Mouse (Mus musculus) thymus, adult 2 months (tissue): ENCODE measurements around the gene G3bp1. TPM values are rescaled to one million over a fixed set of nuclear protein-coding genes. Genes with fewer than 3 reads are reported as not detected.
A peak's percentile ranks its signal among the peaks of the same experiment; 100 is the strongest.

Experiments
- DNase-seq: peaks from one replicate; pipeline ENCODE4 v3.0.0; 2021
- H3K27ac ChIP-seq: fragments of 200-500 bp; 2 replicates; pipeline ENCODE4 v1.5.1; 2012; ENCODE audit warnings: low read length, control low read depth; ENCODE audit not compliant: control insufficient read depth, insufficient read depth
- H3K27me3 ChIP-seq: fragments of 200-500 bp; 2 replicates; pipeline ENCODE4 v1.6.1; 2012; ENCODE audit warnings: mild to moderate bottlenecking, low read length, moderate library complexity, mixed read lengths; ENCODE audit not compliant: control insufficient read depth, insufficient read depth
- H3K36me3 ChIP-seq: fragments of 200-500 bp; 2 replicates; pipeline ENCODE4 v1.6.1; 2012; ENCODE audit warnings: mild to moderate bottlenecking, low read length, moderate library complexity; ENCODE audit not compliant: control insufficient read depth, insufficient read depth
- H3K4me1 ChIP-seq: fragments of 200-500 bp; replicated peaks from 2 replicates; pipeline ENCODE4 v1.6.1; 2012; ENCODE audit warnings: low read length; ENCODE audit not compliant: control insufficient read depth, insufficient read depth
- H3K4me3 ChIP-seq: fragments of 200-500 bp; 2 replicates; pipeline ENCODE4 v1.5.1; 2012; ENCODE audit warnings: mild to moderate bottlenecking, low read length, control low read depth, moderate library complexity; ENCODE audit not compliant: control insufficient read depth, insufficient read depth
- CTCF ChIP-seq: fragments of 200-500 bp; IDR thresholded peaks from 2 replicates; pipeline ENCODE4 v1.5.1; 2012; ENCODE audit warnings: mild to moderate bottlenecking, control low read depth, low read length, moderate library complexity, borderline replicate concordance; ENCODE audit not compliant: control insufficient read depth, poor library complexity, insufficient read depth; ENCODE audit errors: extremely low read depth
- POLR2A ChIP-seq: fragments of 200-500 bp; IDR thresholded peaks from 2 replicates; pipeline ENCODE4 v1.6.1; 2012; ENCODE audit warnings: mild to moderate bottlenecking, low read length, control low read depth, moderate library complexity; ENCODE audit not compliant: control insufficient read depth, poor library complexity, insufficient read depth; ENCODE audit errors: extremely low read depth
- WGBS: fragments of 180-500 bp; shearing (Covaris S2); methylation state at CpG from one replicate; pipeline ENCODE4 v1.1.7; 2018; 5-methylcytosine and 5-hydroxymethylcytosine counted together
- polyA plus RNA-seq: library from polyadenylated mRNA; depleted of rRNA; stranded (reverse); fragments of >200 nt; gene quantifications from 2 replicates; pipeline ENCODE4 v1.2.3, GENCODE M21; 2012

G3bp1 gene
- polyA plus RNA-seq, 1 experiment: 42.3 TPM

DNA sequence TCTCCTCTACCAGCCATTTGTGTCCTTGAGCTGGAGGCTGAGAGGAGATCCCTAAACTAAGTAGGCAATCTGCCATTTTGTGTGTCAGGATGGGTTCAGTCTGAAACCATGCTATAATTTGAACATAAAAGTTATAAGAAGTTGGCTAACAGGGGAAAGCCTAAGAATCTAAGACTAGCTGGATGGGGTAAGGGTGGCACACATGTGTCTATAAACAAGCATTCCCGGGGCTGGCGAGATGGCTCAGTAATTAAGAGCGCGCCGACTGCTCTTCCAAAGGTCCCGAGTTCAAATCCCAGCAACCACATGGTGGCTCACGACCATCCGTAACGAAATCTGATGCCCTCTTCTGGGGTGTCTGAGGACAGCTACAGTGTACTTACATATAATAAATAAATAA lies 7.3 kb upstream of the G3bp1 start:
- Histone ChIP-seq H3K36me3 (no peaks in the 10 kb centered on the region), H3K27me3 (no peaks in the 10 kb centered on the region), H3K4me3 (no peak overlapping the region), H3K27ac (no peak overlapping the region), H3K4me1 (peaks cover 18% of the 10 kb centered on the region)
- TF ChIP-seq CTCF (no peak), POLR2A (no peak)
- no peak for DNase-seq
- 95% methylated on average over 9 of the region's 9 CpGs for WGBS

- no peaks in the 10 kb centered on the region for H3K36me3 ChIP-seq
- TF ChIP-seq CTCF (no peak), POLR2A (no peak)
- no peaks in the 10 kb centered on the region for H3K27me3 ChIP-seq
- peaks cover 19% of the 10 kb centered on the region for H3K4me1 ChIP-seq
- 91% methylated on average over 10 of the region's 10 CpGs for WGBS
- no peak overlapping the region for H3K4me3 ChIP-seq
- H3K27ac ChIP-seq: no peak overlapping the region
- no peak for DNase-seq
These were observed 4.8 kb upstream of the G3bp1 start for GRCm38 (mm10) chr11:55464707-55465106.

- Histone ChIP-seq H3K27ac (no peak overlapping the region), H3K4me3 (no peak overlapping the region), H3K36me3 (no peaks in the 10 kb centered on the region), H3K27me3 (no peaks in the 10 kb centered on the region), H3K4me1 (peaks cover 14% of the 10 kb centered on the region)
- WGBS: 96% methylated on average over 3 of the region's 3 CpGs
- TF ChIP-seq POLR2A (no peak), CTCF (no peak)
- DNase-seq: no peak
These were observed 4.3 kb upstream of the G3bp1 start for GRCm38 (mm10) chr11:55465177-55465576.

DNA sequence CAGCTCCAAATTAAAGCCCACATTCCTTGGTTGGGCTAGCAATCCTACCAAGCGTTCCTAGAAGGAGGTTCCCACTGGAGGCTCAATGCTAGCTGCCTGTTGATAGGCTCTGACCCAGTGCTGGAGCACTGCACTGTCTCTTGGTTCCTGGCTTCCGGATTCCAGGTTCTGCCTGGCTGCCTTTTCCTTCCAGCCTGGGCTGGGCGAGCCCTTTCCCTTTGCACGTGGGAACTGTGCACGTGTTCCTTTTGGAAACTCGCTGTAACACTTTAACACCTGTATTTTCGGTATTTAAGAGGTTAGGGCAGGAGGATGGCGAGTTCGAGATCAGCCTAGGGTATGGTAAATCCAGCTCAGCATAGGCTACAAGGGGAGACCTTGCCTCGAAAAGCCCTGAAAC lies 1.5 kb upstream of the G3bp1 start:
- H3K4me1 ChIP-seq: peaks cover 11% of the 10 kb centered on the region
- DNase-seq: no peak
- no peaks in the 10 kb centered on the region for H3K27me3 ChIP-seq
- peak overlapping the region; percentile 80; the same call in 1 of the 2 replicates for H3K27ac ChIP-seq
- H3K4me3 ChIP-seq: no peak overlapping the region
- 83% methylated on average over 10 of the region's 10 CpGs for WGBS
- no peak for TF ChIP-seq CTCF
- TF ChIP-seq POLR2A: no peak
- no peaks in the 10 kb centered on the region for H3K36me3 ChIP-seq

DNA sequence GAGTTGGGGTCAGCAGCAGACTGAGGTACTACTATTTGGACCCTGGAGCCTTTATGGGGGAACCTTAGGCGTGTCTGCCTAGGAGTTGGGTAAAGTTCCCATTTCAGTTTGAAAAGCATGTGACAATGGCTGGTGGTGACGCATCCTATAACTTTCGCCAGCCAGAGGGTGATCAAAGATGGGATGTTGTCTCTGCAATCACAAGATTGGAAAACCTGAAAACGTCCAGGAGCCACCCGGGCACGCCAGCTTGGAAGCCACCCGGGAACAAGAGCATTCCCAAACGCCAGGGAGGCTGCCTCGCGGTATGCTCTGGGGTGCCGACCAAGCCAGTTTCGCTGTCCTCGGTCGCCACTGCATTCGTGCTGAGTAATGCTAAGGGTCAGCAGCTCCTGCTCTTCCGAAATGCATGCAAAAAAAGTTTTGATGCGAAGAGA lies 856 bp upstream of the G3bp1 start:
- 2% methylated on average over 17 of the region's 17 CpGs for WGBS
- TF ChIP-seq CTCF: no peak
- H3K27me3 ChIP-seq: no peaks in the 10 kb centered on the region
- peak overlapping the region; percentile 79 for H3K4me3 ChIP-seq
- no peaks in the 10 kb centered on the region for H3K36me3 ChIP-seq
- peaks cover 11% of the 10 kb centered on the region for H3K4me1 ChIP-seq
- no peak for DNase-seq
- peak overlapping the region; percentile 80 for H3K27ac ChIP-seq

- Histone ChIP-seq H3K4me3 (peak overlapping the region; percentile 89), H3K27ac (no peak overlapping the region; the same call in 1 of the 2 replicates), H3K27me3 (no peaks in the 10 kb centered on the region), H3K4me1 (peaks cover 11% of the 10 kb centered on the region), H3K36me3 (no peaks in the 10 kb centered on the region)
- WGBS: under 1% methylated on average over 46 of the region's 46 CpGs
- TF ChIP-seq POLR2A (no peak), CTCF (0 out of 2 replicates have a peak, but pooled peaks have one; percentile 10)
- peak; percentile 38 for DNase-seq
These were observed 622 bp downstream of the G3bp1 start for GRCm38 (mm10) chr11:55469923-55470691.

DNA sequence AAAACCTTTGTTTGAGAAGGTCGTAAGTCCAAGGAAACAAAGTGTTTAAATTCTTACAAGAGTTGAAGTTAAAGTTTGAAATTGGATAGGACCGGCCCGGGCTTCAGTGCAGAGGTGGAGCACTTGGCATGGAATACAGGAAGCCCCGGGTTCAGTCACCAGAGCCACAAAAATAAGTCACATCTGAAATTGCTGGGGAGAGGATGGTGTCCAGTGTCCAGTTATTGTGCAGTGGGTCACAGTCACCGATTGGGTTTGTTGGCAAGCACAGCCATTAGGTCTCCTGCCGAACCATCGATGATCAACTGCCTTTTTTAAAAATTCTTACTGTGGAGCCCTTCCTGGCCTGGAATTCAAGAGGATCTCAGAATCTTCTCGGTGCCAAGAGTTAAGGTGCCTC lies 1.3 kb downstream of the G3bp1 start:
- Histone ChIP-seq H3K27me3 (no peaks in the 10 kb centered on the region), H3K27ac (no peak overlapping the region), H3K4me1 (peaks cover 11% of the 10 kb centered on the region), H3K4me3 (peak overlapping the region; percentile 89), H3K36me3 (no peaks in the 10 kb centered on the region)
- no peak for TF ChIP-seq POLR2A
- TF ChIP-seq CTCF: no peak
- 9% methylated on average over 8 of the region's 8 CpGs for WGBS
- DNase-seq: peak; percentile 15
